Mouse (Mus musculus) hindlimb bud, embryonic 11.5 days (tissue): Measurements from ENCODE around the gene Slc25a29.

Source experiments
- DNase-seq: peaks from one replicate; pipeline ENCODE4 v3.0.0-alpha.2; 2012; ENCODE audit warnings: low read depth, low spot score; ENCODE audit errors: extremely low spot score

Gene Slc25a29

GRCm38 (mm10) chr12:108801613-108802012 lies 34.1 kb downstream of the Slc25a29 start:
- no peak for DNase-seq

GRCm38 (mm10) chr12:108794979-108795537 lies 40.6 kb downstream of the Slc25a29 start:
- no peak for DNase-seq

GRCm38 (mm10) chr12:108794078-108794711 lies 41.5 kb downstream of the Slc25a29 start:
- no peak for DNase-seq

GRCm38 (mm10) chr12:108793453-108793941 lies 42.2 kb downstream of the Slc25a29 start:
- no peak for DNase-seq

- DNase-seq, result peak; percentile 88
Measured at GRCm38 (mm10) chr12:108792546-108793452, 42.9 kb downstream of the Slc25a29 start, which contains the start of gene Yy1. Gene Yy1, plus strand, starts transcription at chr12:108792973.

- no peak for DNase-seq
Measured at GRCm38 (mm10) chr12:108792152-108792545, 43.5 kb downstream of the Slc25a29 start.

- DNase-seq, result no peak
Measured at GRCm38 (mm10) chr12:108787329-108787728, 48.4 kb downstream of the Slc25a29 start.

- DNase-seq, result no peak
Measured at GRCm38 (mm10) chr12:108785161-108785560, 50.5 kb downstream of the Slc25a29 start.

GRCm38 (mm10) chr12:108780108-108780877 lies 55.4 kb downstream of the Slc25a29 start:
- DNase-seq, result no peak
